Mouse (Mus musculus) neural tube, embryonic 15.5 days (tissue): ENCODE results near the gene Rab8a. TPM values are rescaled to one million over a fixed set of nuclear protein-coding genes. Genes with fewer than 3 reads are reported as not detected.

ENCODE experiments used
- ATAC-seq: fragments of 200-750 bp; cut with Nextera tagmentation; 2 replicates; pipeline ENCODE4 v1.8.0; 2017; ENCODE audit warnings: mild to moderate bottlenecking, moderate TSS enrichment, moderate library complexity; ENCODE audit not compliant: low FRiP score
- H3K27ac ChIP-seq: fragments of 300-500 bp; sonication (generic); replicated peaks from 2 replicates; pipeline ENCODE4 v1.5.1; 2015; ENCODE audit warnings: mild to moderate bottlenecking, inconsistent platforms
- H3K27me3 ChIP-seq: fragments of 300-500 bp; sonication (generic); replicated peaks from 2 replicates; pipeline ENCODE4 v1.6.1; 2015; ENCODE audit warnings: inconsistent platforms
- H3K36me3 ChIP-seq: fragments of 300-500 bp; sonication (generic); 2 replicates; pipeline ENCODE4 v1.6.1; 2015; ENCODE audit warnings: inconsistent platforms
- H3K4me1 ChIP-seq: fragments of 300-500 bp; sonication (generic); 2 replicates; pipeline ENCODE4 v1.6.1; 2015; ENCODE audit warnings: inconsistent platforms
- H3K4me2 ChIP-seq: fragments of 300-500 bp; sonication (generic); 2 replicates; pipeline ENCODE4 v1.6.1; 2015; ENCODE audit warnings: inconsistent platforms, mild to moderate bottlenecking, moderate library complexity
- H3K4me3 ChIP-seq: fragments of 300-500 bp; sonication (generic); replicated peaks from 2 replicates; pipeline ENCODE4 v1.5.1; 2015; ENCODE audit warnings: mild to moderate bottlenecking, inconsistent platforms
- H3K9ac ChIP-seq: fragments of 300-500 bp; sonication (generic); replicated peaks from 2 replicates; pipeline ENCODE4 v1.6.1; 2015; ENCODE audit warnings: mild to moderate bottlenecking, inconsistent platforms
- H3K9me3 ChIP-seq: fragments of 300-500 bp; sonication (generic); replicated peaks from 2 replicates; pipeline ENCODE4 v1.6.1; 2016; ENCODE audit warnings: inconsistent platforms
- WGBS: fragments of 180-500 bp; shearing (Covaris S2); methylation state at CpG from one replicate; pipeline ENCODE4 v1.1.7; 2015; ENCODE audit warnings: mixed read lengths; 5-methylcytosine and 5-hydroxymethylcytosine counted together
- polyA plus RNA-seq: library from polyadenylated mRNA; unstranded; fragments of >200 nt; fragmentation: Nextera tagmentation; extraction: Ambion mirVana; gene quantifications from 2 replicates; pipeline ENCODE4 v1.2.1, GENCODE M21; 2015

Rab8a gene
- polyA plus RNA-seq, 1 experiment from 2014 or later: 76.7 TPM

DNA sequence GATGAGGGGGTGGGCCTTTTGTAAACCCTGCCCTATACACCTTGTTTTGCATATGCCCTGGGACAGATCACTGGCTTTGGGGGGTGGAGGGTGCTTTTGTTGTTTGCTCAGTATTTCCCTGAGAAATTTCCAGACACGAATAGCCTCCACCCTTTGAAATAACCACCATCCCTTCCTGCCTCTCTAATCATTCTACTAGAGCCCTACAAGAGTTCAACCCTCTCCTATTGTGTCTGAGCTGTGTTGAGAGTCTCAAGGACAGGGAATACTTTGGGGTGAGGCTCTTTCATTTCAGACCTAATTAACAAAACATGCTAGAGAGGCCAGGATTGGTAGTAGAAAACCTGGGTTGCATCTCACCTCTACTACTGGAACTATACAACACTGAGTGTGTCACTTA, 11.9 kb upstream of the Rab8a start:
- H3K4me3 ChIP-seq: no peak overlapping the region
- no peaks in the 10 kb centered on the region for H3K4me1 ChIP-seq
- WGBS: 87% methylated on average over 1 of the region's 1 CpGs
- no peak overlapping the region for H3K4me2 ChIP-seq
- no peak for ATAC-seq
- H3K36me3 ChIP-seq: peaks cover 77% of the 10 kb centered on the region
- no peak overlapping the region for H3K27ac ChIP-seq
- H3K9ac ChIP-seq: no peak overlapping the region
- no peaks in the 10 kb centered on the region for H3K27me3 ChIP-seq
- H3K9me3 ChIP-seq: no peaks in the 10 kb centered on the region

DNA sequence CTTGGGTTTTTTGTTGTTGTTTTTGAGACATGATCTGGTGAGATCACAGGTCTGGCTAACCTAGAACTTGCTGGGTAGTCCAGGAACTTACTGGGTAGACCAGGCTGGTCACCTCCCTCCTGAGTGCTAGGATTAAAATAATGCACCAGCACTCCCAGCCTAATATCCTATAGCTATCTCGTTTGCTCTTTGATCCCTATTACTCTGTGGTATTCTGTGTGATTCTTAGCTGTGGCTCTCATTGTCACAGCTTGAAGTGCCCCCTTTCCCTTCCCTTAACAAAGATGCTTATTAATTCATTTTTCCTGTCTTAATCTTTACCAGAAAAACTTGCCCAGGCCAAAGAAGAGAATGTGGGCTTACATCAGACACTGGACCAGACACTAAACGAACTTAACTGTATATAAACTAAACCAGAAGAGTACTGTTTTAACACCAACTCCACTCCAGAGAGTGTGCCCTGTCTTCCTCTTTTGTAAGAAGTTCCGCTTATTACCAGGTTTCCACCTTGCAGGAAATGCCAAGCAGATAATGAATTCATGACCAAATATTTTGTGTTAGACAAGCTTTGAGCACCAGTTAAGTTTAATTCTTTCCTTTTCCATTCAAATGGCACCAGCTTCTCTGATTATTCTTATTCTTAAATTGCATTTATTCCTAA, 9.5 kb upstream of the Rab8a start:
- ATAC-seq: no peak
- Histone ChIP-seq H3K36me3 (peaks cover 57% of the 10 kb centered on the region), H3K27me3 (no peaks in the 10 kb centered on the region), H3K4me1 (no peaks in the 10 kb centered on the region), H3K9ac (no peak overlapping the region), H3K9me3 (no peaks in the 10 kb centered on the region), H3K27ac (no peak overlapping the region), H3K4me2 (no peak overlapping the region), H3K4me3 (no peak overlapping the region)
- 86% methylated on average over 3 of the region's 3 CpGs for WGBS

DNA sequence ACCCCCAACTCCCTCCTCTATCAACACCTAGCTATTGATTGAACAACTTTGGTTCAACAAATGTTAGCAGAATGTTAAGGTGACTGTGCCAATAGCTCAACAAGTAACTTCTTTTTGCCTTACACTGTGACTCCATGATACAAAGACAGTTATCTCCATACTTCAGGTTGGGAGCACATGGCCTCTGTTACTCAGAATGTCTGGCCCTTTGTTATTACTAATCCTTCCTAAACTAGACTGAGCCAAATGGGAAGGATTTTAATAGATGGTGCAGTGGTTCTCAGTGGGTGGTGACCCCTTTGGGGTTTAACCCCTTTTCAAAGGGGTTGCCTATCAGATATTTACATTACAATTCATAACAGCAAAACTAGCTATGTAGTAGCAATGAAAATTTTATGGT, 7.6 kb upstream of the Rab8a start:
- no peaks in the 10 kb centered on the region for H3K27me3 ChIP-seq
- H3K9me3 ChIP-seq: no peaks in the 10 kb centered on the region
- ATAC-seq: no peak
- H3K9ac ChIP-seq: no peak overlapping the region
- H3K36me3 ChIP-seq: peaks cover 40% of the 10 kb centered on the region
- H3K4me1 ChIP-seq: 0 out of 2 replicates have a peak, but pooled peaks cover under 1% of the 10 kb centered on the region
- no peak overlapping the region for H3K4me3 ChIP-seq
- H3K27ac ChIP-seq: no peak overlapping the region
- H3K4me2 ChIP-seq: no peak overlapping the region

DNA sequence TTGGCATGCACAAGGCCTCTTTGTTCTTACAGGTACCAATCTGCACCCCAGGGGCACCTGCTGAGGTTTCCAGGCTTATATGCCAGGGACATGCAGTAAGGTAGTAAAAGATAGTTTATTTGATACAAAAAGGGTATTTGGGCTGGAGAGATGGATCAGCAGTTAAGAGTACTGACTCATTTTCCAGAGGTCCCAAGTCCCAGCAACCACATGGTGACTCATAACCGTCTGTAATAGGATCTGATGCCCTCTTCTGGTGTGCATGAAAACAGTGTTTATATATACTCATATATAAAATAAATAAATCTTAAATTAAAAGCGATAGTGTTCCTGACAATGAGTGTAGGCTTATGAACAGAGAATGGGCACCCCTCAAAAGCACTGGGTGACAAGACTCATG, 2.9 kb upstream of the Rab8a start:
- no peak overlapping the region for H3K9ac ChIP-seq
- no peak overlapping the region for H3K27ac ChIP-seq
- peaks cover 32% of the 10 kb centered on the region for H3K4me1 ChIP-seq
- 82% methylated on average over 2 of the region's 2 CpGs for WGBS
- H3K27me3 ChIP-seq: no peaks in the 10 kb centered on the region
- no peak overlapping the region for H3K4me2 ChIP-seq
- ATAC-seq: no peak
- H3K4me3 ChIP-seq: no peak overlapping the region
- H3K9me3 ChIP-seq: no peaks in the 10 kb centered on the region
- peaks cover 6% of the 10 kb centered on the region for H3K36me3 ChIP-seq

DNA sequence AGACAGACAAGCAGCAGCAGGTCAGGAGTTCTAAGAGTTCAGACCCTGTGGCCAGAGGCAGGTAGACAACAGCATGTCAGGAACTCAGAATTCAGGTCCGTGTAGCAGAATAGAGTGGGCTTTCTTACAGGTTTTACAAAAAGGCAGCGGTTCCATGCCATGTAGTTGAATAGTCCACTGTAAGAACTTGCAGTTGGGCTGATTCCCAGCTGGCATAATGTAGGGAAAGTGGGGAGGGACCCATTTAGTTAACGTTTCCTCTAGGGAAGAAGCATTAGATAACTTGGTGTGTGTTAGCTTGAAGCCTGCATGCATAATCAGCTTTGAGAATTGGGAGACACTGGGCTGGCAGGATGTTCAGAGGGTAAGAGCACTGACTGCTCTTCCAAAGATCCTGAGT, 2.3 kb upstream of the Rab8a start:
- Histone ChIP-seq H3K27me3 (no peaks in the 10 kb centered on the region), H3K4me2 (no peak overlapping the region), H3K27ac (no peak overlapping the region), H3K9ac (no peak overlapping the region), H3K36me3 (no peaks in the 10 kb centered on the region), H3K4me1 (peaks cover 33% of the 10 kb centered on the region), H3K4me3 (no peak overlapping the region), H3K9me3 (no peaks in the 10 kb centered on the region)
- 76% methylated on average over 3 of the region's 3 CpGs for WGBS
- no peak for ATAC-seq

DNA sequence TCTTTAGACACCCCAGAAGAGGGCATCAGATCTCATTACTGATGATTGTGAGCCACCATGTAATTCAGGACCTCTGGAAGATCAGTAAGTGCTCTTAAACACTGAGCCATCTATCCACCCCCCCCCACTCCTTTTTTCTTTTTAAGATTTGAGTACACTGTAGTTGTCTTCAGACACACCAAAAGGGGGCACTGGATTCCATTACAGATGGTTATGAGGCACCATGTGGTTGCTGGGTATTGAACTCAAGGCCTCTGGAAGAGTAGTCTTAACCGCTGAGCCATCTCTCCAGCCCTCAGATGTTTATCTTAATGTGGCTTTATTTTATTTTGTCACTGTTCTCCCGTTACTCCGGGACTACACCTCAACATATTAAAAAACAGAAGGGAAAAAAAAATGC, 993 bp upstream of the Rab8a start:
- H3K36me3 ChIP-seq: no peaks in the 10 kb centered on the region
- peak overlapping the region; percentile 90 for H3K4me3 ChIP-seq
- WGBS: 76% methylated on average over 3 of the region's 3 CpGs
- H3K27me3 ChIP-seq: no peaks in the 10 kb centered on the region
- no peaks in the 10 kb centered on the region for H3K9me3 ChIP-seq
- peak overlapping the region; percentile 65 for H3K4me2 ChIP-seq
- H3K9ac ChIP-seq: peak overlapping the region; percentile 61
- H3K4me1 ChIP-seq: peaks cover 33% of the 10 kb centered on the region
- ATAC-seq: no peak
- no peak overlapping the region for H3K27ac ChIP-seq

DNA sequence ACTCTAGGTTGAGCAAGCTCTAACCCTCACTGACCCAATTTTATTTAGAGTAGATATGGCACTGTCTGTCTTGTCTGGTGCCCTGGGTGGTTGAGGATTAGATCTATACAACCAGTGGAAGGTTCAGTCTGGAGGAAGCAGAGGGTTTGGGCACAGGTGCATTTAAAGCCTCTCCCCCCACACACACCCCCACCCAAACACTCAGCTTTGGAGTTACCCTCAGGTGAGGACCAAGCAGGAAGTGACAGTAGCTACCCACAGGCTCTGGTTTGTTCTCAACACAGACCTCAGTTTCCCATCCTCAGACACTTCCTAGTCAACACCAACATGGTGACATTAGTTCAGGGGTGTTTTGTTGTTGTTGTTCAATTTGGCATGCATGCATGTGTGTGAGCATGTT, 1.8 kb downstream of the Rab8a start:
- Histone ChIP-seq H3K4me2 (peak overlapping the region; percentile 65), H3K9ac (no peak overlapping the region), H3K36me3 (no peaks in the 10 kb centered on the region), H3K9me3 (no peaks in the 10 kb centered on the region), H3K27ac (no peak overlapping the region), H3K4me3 (peak overlapping the region; percentile 90; the same call in 1 of the 2 replicates), H3K27me3 (no peaks in the 10 kb centered on the region), H3K4me1 (peaks cover 33% of the 10 kb centered on the region)
- no peak for ATAC-seq

DNA sequence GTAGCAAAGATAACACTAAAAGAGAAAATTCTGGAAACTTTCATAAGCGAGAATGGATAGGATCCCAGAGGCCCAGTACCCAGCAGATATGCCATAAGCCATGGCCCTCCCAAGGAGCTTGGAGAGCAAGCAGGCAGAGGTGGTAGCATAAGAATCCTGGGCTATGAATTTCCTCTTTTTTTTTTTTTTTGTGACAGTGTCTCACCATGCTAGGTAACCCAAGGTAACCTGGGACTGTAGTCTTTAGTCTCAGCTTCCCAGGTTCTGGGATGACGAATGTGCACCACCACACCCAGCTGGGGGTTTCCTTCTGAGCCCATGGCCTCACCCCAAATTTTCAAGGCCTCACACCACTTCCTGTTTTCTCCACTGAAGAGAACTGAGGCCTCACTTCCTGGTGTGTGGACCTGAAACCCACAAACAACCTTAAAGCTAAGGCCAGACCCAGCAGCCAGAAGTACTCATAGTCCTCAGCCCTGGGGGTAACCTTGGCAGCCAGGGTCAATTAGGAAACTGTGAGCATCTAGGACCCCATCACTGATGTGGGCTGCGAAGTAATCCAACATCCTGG, 8.2 kb downstream of the Rab8a start:
- Histone ChIP-seq H3K9me3 (no peaks in the 10 kb centered on the region), H3K9ac (no peak overlapping the region), H3K4me1 (no peaks in the 10 kb centered on the region), H3K27me3 (no peaks in the 10 kb centered on the region), H3K36me3 (peaks cover 60% of the 10 kb centered on the region), H3K27ac (no peak overlapping the region), H3K4me2 (no peak overlapping the region), H3K4me3 (no peak overlapping the region)
- no peak for ATAC-seq
- WGBS: 92% methylated on average over 3 of the region's 3 CpGs

DNA sequence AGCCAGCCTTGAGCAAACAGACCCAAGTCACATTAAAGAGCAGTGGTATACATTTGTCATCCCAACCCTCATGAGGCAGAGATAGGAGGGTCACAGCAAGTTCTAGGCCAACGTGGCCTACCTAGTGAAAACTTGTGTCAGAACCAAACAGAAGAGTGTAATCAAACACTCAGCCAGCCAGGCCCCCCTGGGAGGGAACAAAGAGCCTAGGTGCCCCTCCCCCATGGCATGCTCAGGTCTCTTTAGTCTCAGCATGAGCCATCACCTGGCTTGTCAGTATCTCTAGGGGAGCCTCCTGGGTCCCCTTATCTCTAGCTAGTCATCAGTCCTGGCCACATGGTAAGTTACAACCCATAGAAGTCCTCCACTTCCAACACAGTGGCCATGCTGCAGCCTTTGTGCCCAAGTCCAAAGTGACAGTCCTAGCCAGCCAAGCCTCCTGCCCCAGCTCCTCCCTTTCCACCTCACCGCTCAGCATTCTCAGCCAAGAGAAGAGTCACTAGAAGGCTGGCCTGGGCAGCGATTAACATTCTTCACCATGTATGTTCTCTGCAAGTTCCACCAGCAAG, 8.8 kb downstream of the Rab8a start:
- H3K27ac ChIP-seq: no peak overlapping the region
- no peaks in the 10 kb centered on the region for H3K27me3 ChIP-seq
- no peaks in the 10 kb centered on the region for H3K9me3 ChIP-seq
- WGBS: 82% methylated on average over 3 of the region's 3 CpGs
- H3K4me3 ChIP-seq: no peak overlapping the region
- no peak overlapping the region for H3K4me2 ChIP-seq
- ATAC-seq: no peak
- H3K36me3 ChIP-seq: peaks cover 66% of the 10 kb centered on the region
- H3K9ac ChIP-seq: no peak overlapping the region
- H3K4me1 ChIP-seq: no peaks in the 10 kb centered on the region

DNA sequence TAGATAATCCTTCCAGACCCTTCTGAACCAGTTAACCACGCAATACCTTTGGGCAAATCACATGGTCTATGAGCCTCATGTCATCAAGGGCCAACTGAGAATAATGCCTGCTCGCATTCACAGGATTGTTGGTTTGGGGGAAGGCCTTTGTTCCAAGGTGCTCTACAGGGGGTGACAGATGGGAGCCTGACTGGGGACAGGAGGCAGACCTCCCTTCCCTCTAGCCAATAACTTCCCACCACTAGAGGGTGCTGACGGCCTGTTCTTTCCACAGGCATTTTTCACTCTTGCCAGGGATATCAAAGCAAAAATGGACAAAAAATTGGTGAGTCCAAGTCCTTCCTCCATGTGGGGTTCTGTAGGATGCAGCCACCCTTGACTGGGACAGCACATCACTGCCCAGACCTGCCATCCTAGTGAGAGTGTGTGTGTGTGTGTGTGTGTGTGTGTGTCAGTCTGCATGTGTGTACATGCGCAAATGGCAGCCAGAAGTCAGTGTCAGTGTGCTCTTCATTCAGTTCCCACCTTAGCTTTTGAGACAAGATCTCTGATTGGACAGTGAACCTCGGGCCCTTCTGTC, 16.4 kb downstream of the Rab8a start:
- H3K4me3 ChIP-seq: no peak overlapping the region
- no peaks in the 10 kb centered on the region for H3K9me3 ChIP-seq
- no peak overlapping the region for H3K27ac ChIP-seq
- no peak overlapping the region for H3K4me2 ChIP-seq
- H3K27me3 ChIP-seq: no peaks in the 10 kb centered on the region
- no peaks in the 10 kb centered on the region for H3K4me1 ChIP-seq
- no peak overlapping the region for H3K9ac ChIP-seq
- peak; percentile 18; the same call in 1 of the 2 replicates for ATAC-seq
- H3K36me3 ChIP-seq: peaks cover 92% of the 10 kb centered on the region
- WGBS: 57% methylated on average over 5 of the region's 5 CpGs

DNA sequence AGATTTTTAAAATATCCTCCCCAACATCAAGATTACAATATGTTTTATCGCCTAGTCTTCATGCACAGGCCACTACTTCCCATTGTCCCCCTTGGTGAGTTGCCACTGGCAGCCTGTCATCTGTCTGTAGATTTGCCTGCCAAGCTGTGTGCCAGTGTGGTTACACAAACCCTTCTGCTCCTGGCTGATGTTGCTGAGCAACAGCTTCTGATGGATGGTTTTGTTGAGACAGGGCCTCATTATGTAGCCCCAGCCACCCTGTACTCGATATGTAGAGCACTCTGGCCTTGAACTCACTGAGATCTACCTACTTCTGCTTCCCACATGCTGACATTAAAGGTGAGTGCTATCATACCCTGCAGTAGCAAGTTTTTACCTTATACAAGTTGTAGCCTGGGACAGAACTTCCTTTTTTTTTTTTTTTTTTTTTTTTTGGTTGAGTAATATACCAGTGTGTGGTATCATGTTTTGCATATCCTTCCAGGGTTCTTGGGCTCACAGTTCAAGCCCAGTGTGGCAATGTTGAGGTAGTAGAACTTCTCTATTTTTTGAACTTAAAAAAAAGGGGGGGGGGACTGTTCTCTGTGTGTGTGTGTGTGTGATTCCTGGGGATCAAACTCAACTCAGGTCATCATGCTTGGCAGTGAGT, 22.7 kb downstream of the Rab8a start:
- Histone ChIP-seq H3K4me1 (no peaks in the 10 kb centered on the region), H3K4me3 (no peak overlapping the region), H3K9ac (no peak overlapping the region), H3K9me3 (no peaks in the 10 kb centered on the region), H3K27ac (no peak overlapping the region), H3K36me3 (peaks cover 31% of the 10 kb centered on the region), H3K4me2 (no peak overlapping the region), H3K27me3 (no peaks in the 10 kb centered on the region)
- WGBS: 63% methylated on average over 2 of the region's 2 CpGs
- no peak for ATAC-seq
